Mouse (Mus musculus) cerebellum, adult 2 months (tissue): Measurements from ENCODE around the gene Uba52. TPM values are rescaled to one million over a fixed set of nuclear protein-coding genes. Genes with fewer than 3 reads are reported as not detected.
A peak's percentile ranks its signal among the peaks of the same experiment; 100 is the strongest.

Experiments used
- DNase-seq, 2 experiments: peaks; one replicate each; pipeline ENCODE4 v3.0.0; 2021
- H3K27ac ChIP-seq: fragments of 200-500 bp; 2 replicates; pipeline ENCODE4 v1.5.1; 2012; ENCODE audit warnings: low read length, control low read depth, inconsistent platforms; ENCODE audit not compliant: insufficient read depth
- H3K27me3 ChIP-seq: fragments of 200-500 bp; 2 replicates; pipeline ENCODE4 v1.6.1; 2012; ENCODE audit warnings: inconsistent platforms, mild to moderate bottlenecking, low read length, moderate library complexity; ENCODE audit not compliant: control insufficient read depth, insufficient read depth
- H3K4me1 ChIP-seq: fragments of 200-500 bp; 2 replicates; pipeline ENCODE4 v1.6.1; 2011; ENCODE audit warnings: low read length; ENCODE audit not compliant: control insufficient read depth, insufficient read depth
- H3K4me3 ChIP-seq: fragments of 200-500 bp; replicated peaks from 2 replicates; pipeline ENCODE3; 2011; ENCODE audit warnings: mild to moderate bottlenecking, low read depth, low read length, control low read depth; ENCODE audit not compliant: insufficient read depth
- CTCF ChIP-seq: fragments of 200-500 bp; IDR thresholded peaks from 2 replicates; pipeline ENCODE4 v1.5.1; 2011; ENCODE audit warnings: low read depth, mild to moderate bottlenecking, control low read depth, low read length, moderate library complexity, borderline replicate concordance; ENCODE audit not compliant: insufficient read depth
- POLR2A ChIP-seq: fragments of 200-500 bp; IDR thresholded peaks from 2 replicates; pipeline ENCODE4 v1.6.1; 2011; ENCODE audit warnings: low read length, control low read depth, borderline replicate concordance; ENCODE audit not compliant: insufficient read depth
- WGBS: fragments of 180-500 bp; shearing (Covaris S2); methylation state at CpG from one replicate; pipeline ENCODE4 v1.1.7; 2018; 5-methylcytosine and 5-hydroxymethylcytosine counted together
- polyA plus RNA-seq: library from polyadenylated mRNA; depleted of rRNA; stranded (reverse); fragments of >200 nt; gene quantifications from 2 replicates; pipeline ENCODE4 v1.2.3, GENCODE M21; 2012

Gene Uba52
- polyA plus RNA-seq, 1 experiment, result 977 TPM

DNA sequence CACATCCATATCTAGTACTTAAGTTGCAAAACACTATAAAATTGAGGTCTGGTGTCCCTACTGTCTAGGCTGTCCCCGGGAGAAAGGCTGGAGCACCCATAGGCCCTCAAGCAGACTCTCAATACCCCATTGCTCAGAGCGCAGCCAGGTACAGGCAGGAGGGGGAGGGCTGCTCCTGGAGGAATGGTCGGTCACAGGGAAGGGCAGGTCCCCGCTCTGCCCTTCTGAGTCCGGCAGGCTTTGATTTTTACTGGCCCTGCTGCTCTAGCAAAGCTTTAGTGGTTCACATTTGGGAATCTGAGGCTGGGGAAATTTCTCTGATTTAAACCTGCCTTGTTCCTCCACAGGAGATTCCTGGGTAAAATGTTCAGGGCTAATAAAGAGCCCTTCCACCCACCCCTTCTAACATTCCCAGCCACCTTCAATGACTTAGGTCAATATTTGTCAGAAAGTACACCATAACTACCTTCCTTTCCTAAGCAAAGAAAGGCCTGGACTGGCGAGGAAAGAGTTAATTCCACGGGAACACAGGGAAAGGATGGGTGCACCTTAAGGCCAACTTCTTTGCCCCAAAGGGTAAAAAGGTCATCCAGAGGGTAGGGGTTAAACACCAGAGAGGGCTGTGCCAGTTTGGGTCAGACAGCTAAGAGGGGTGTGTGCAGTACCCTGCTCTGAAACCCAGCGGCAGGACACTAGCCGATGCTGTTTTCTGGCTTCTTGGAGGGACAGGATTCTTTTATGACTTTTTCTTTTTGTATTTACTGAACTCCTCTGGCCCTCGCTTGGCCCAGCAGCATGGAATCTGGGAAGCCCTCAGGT lies 20.3 kb downstream of the Uba52 start:
- WGBS, result 51% methylated on average over 10 of the region's 10 CpGs
- peaks cover 1% of the 10 kb centered on the region; the same call in 1 of the 2 replicates for H3K27me3 ChIP-seq
- H3K4me3 ChIP-seq, result no peak overlapping the region
- no peak overlapping the region for H3K27ac ChIP-seq
- TF ChIP-seq POLR2A, result no peak
- TF ChIP-seq CTCF, result no peak
- peaks cover 20% of the 10 kb centered on the region for H3K4me1 ChIP-seq
- no peak for DNase-seq

GRCm38 (mm10) chr8:70489576-70489975 lies 21.0 kb downstream of the Uba52 start:
- WGBS, result 8% methylated on average over 40 of the region's 41 CpGs
- Histone ChIP-seq H3K27me3 (peaks cover 1% of the 10 kb centered on the region; the same call in 1 of the 2 replicates), H3K4me1 (peaks cover 26% of the 10 kb centered on the region), H3K27ac (no peak overlapping the region), H3K4me3 (no peak overlapping the region)
- TF ChIP-seq POLR2A (no peak), CTCF (no peak)
- DNase-seq, result no peak

DNA sequence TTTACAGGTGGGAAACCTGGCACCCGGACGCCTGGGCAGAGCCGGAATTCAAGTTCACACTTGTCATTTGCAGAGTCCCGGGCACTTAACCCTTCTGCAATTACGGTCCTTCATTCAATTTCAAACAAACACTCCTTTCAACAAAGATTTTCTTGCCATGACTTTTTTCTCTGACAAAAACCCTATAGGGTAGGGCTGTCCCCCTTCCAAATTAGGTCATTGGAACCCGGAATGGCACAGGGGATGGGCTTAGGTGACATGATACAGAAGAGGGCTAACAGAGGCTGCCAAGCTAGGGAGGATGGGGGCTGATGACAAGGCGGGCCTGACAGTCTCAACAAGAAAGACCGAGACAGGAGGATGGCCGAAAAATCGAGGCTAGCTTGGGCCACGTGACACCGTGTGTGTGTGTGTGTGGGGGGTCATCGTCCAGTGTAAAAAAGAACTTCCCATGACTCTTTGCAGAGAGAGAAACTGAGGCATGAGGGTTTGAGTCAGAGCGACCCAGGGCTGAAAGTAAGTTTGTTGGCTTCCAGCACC lies 21.6 kb downstream of the Uba52 start:
- no peak for DNase-seq
- Histone ChIP-seq H3K4me3 (no peak overlapping the region), H3K4me1 (peaks cover 29% of the 10 kb centered on the region), H3K27me3 (peaks cover 1% of the 10 kb centered on the region; the same call in 1 of the 2 replicates), H3K27ac (no peak overlapping the region)
- 27% methylated on average over 14 of the region's 14 CpGs for WGBS
- TF ChIP-seq POLR2A (no peak), CTCF (no peak)

GRCm38 (mm10) chr8:70487993-70488796 lies 22.4 kb downstream of the Uba52 start:
- DNase-seq, result peak; percentile 69
- Histone ChIP-seq H3K4me1 (peaks cover 27% of the 10 kb centered on the region), H3K27me3 (peaks cover 1% of the 10 kb centered on the region; the same call in 1 of the 2 replicates), H3K4me3 (peak overlapping the region; percentile 63), H3K27ac (peak overlapping the region; percentile 53)
- TF ChIP-seq CTCF (no peak), POLR2A (peak; percentile 21; the same call in 1 of the 2 replicates)
- 4% methylated on average over 50 of the region's 55 CpGs for WGBS

GRCm38 (mm10) chr8:70486941-70487520 lies 23.6 kb downstream of the Uba52 start, which contains the start of gene Tmem59l:
Tmem59l (minus strand) TSS chr8:70487358.
- WGBS, result 3% methylated on average over 33 of the region's 33 CpGs
- H3K27ac ChIP-seq, result peak within 1 kb of the TSS; percentile 92
- DNase-seq, result peak; percentile 82 to 85
- peaks cover 1% of the 10 kb centered on the region; the same call in 1 of the 2 replicates for H3K27me3 ChIP-seq
- H3K4me3 ChIP-seq, result peak within 1 kb of the TSS; percentile 84
- TF ChIP-seq CTCF (no peak), POLR2A (peak; percentile 94)
- peaks cover 25% of the 10 kb centered on the region for H3K4me1 ChIP-seq

DNA sequence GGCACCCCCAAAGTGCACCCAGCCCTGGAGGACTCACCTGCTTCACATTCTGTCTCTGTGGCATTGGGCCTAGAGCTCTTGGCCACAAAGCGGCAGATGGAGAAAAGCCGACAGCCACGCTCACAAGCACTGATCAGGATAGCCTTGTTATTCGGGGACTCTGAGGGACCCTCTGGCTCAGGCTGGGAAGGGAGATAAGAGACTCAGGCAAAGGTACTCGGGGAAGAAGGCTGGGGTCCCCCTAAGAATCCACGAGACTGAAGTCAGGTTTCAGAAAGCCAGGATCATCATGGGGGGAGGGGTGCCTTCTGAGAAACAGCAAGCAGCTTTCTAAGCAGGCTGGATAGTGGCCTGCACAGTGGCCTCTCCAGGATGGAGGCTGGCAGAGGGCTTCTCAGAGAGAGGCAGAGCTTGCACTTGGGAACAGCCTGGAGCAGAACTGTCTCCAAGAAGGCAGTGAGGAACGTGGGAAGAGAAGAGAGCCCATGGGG lies 24.4 kb downstream of the Uba52 start:
- H3K27ac ChIP-seq, result peak overlapping the region; percentile 92
- peaks cover 29% of the 10 kb centered on the region for H3K4me1 ChIP-seq
- 0 out of 2 replicates have a peak, but pooled peaks have one; percentile 18 for TF ChIP-seq POLR2A
- no peak for TF ChIP-seq CTCF
- no peaks in the 10 kb centered on the region for H3K27me3 ChIP-seq
- H3K4me3 ChIP-seq, result peak overlapping the region; percentile 84
- 9% methylated on average over 7 of the region's 7 CpGs for WGBS
- DNase-seq, result peak; percentile 78 to 82

DNA sequence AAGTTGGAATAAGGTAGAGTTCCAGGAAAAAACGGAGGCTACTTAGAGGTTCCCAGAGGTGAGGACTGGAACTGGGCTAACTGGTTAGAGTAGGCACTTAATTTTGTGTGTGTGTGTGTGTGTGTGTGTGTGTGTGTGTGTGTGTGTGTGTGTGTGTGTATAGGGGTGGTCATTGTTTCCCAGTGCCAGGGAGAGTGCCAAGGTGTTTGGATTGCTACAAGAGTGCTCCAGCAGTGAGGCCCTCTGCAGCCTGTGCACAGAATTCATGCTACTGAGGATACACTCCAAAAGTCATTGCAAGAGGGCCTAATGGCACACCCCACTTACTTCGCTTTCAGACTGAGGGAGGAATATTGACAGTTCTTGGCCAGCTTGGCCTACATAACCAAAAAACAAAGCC lies 27.7 kb downstream of the Uba52 start:
- Histone ChIP-seq H3K4me1 (peaks cover 23% of the 10 kb centered on the region; the same call in 1 of the 2 replicates), H3K4me3 (no peak overlapping the region), H3K27ac (no peak overlapping the region), H3K27me3 (no peaks in the 10 kb centered on the region)
- 68% methylated on average over 2 of the region's 2 CpGs for WGBS
- TF ChIP-seq CTCF, result no peak
- TF ChIP-seq POLR2A, result no peak
- DNase-seq, result no peak
